Mouse (Mus musculus): ENCODE measurements around the gene Hk1. TPM values are rescaled to one million over a fixed set of nuclear protein-coding genes. Genes with fewer than 3 reads are reported as not detected.

Gene Hk1
- 1 to 10 TPM; 6.2 to 8.7 TPM for total RNA-seq (2021)
- long read RNA-seq, experiment 1, full-length matches to known transcripts, result 8 of 10 reads
- long read RNA-seq, experiment 1, partial matches to known transcripts, result 2 of 10 reads
- long read RNA-seq, experiment 1, other reads (novel, unspliced or antisense), result 0 of 10 reads
- long read RNA-seq, experiment 2, full-length matches to known transcripts, result 5 of 6 reads
- long read RNA-seq, experiment 2, partial matches to known transcripts, result 0 of 6 reads
- long read RNA-seq, experiment 2, other reads (novel, unspliced or antisense), result 1 of 6 reads

GRCm38 (mm10) chr10:62379808-62380207 is at the start of gene Hk1:
Gene Hk1, minus strand, starts transcription at chr10:62379908.
- intact Hi-C loops (cut with DNase I), result no loop called here
- no peak within 1 kb of the TSS for H3K27ac ChIP-seq
- TF ChIP-seq CTCF (IDR thresholded peaks at IDR 0.05), result no peak
- no peak within 1 kb of the TSS for H3K4me3 ChIP-seq
- no peak for DNase-seq

- intact Hi-C loops (cut with DNase I), result no loop called here
- H3K27ac ChIP-seq, result no peak overlapping the region
- no peak overlapping the region for H3K4me3 ChIP-seq
- TF ChIP-seq CTCF (IDR thresholded peaks at IDR 0.05), result no peak
- DNase-seq, result no peak
These were observed 45.6 kb upstream of the Hk1 start for GRCm38 (mm10) chr10:62425081-62425871.

DNA sequence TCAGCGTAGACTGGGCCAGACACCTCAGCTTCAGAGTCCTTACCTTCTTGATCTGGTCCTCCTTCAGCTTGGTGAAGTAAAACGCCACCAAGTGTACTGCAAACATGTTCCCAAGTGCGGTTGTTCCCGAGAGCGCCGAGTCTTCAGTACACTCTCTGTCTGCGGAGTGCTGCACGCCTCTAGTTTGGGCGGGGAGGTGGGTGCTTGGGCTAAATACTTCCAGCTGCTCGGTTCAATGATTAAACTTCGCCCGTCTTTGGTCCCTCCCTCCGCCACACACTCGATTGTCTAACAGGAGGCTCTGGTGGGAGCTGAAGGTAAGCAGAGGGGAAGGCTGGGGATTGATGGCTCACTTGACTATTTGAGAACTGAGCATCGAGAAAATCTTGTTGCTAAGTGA is 42.5 kb upstream of the Hk1 start, which contains the start of gene Hkdc1:
Gene Hkdc1, minus strand, starts transcription at position 237 of the 400 bp plus-strand sequence.
- no peak within 1 kb of the TSS for H3K4me3 ChIP-seq
- DNase-seq, result no peak
- intact Hi-C loops (cut with DNase I), result no loop called here
- no peak within 1 kb of the TSS for H3K27ac ChIP-seq
- TF ChIP-seq CTCF (IDR thresholded peaks at IDR 0.05), result no peak

GRCm38 (mm10) chr10:62421127-62421526 is 41.4 kb upstream of the Hk1 start:
- intact Hi-C loops (cut with DNase I), result no loop called here
- no peak overlapping the region for H3K27ac ChIP-seq
- no peak for TF ChIP-seq CTCF (IDR thresholded peaks at IDR 0.05)
- no peak overlapping the region for H3K4me3 ChIP-seq
- no peak for DNase-seq

- Histone ChIP-seq H3K4me3 (no peak overlapping the region), H3K27ac (no peak overlapping the region)
- DNase-seq, result no peak
- intact Hi-C loops (cut with DNase I), result no loop called here
- TF ChIP-seq CTCF (IDR thresholded peaks at IDR 0.05), result no peak
These were observed 40.7 kb upstream of the Hk1 start for GRCm38 (mm10) chr10:62420399-62420798.

GRCm38 (mm10) chr10:62419422-62419821 is 39.7 kb upstream of the Hk1 start:
- H3K27ac ChIP-seq, result no peak overlapping the region
- intact Hi-C loops (cut with DNase I), result no loop called here
- no peak overlapping the region for H3K4me3 ChIP-seq
- DNase-seq, result no peak
- TF ChIP-seq CTCF (IDR thresholded peaks at IDR 0.05), result no peak

DNA sequence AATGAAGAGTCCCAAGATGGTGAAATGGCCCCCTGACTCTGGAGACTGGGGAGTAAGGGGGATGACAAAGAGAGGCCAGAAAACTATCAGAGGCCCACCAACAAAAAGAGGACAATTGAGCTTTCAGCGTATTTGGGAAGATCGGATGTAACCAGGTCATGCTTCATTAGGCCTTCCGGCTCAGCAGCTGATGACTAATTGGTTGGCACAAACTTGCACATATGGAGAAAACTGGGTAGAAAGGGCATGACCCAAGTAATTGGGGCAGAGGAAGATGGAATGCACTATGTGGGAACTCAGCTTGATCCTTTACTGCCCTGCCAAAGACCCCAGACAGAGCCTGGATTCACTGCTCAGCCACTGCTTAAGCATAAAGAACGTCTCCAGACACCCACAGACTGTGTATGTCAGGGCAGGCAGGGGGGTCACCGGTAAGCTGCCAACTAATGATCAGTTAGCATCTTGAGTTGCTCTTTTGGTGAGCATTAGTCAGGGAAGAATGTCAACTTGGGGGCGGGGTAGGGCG is 39.2 kb upstream of the Hk1 start:
- DNase-seq, result no peak
- intact Hi-C loops (cut with DNase I), result no loop called here
- no peak overlapping the region for H3K4me3 ChIP-seq
- H3K27ac ChIP-seq, result no peak overlapping the region
- no peak for TF ChIP-seq CTCF (IDR thresholded peaks at IDR 0.05)

DNA sequence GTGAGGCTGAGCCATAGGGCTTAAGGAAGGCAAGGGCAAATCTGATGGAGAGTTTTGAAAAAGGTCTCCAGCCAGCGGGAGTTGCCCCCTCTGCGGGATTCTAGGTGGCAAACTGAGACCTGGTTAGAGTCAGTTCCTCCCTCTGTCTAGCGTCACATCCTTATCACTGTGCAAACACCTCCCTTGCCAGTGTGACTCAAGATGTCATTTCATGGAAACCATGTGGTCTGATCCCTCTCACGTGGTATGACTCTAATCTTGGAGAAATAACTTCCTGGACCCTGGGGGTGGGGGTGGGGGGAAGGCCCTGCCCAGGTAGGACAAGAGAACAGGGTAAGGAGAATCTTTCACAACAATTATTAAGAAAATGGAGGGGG is 33.9 kb upstream of the Hk1 start:
- intact Hi-C loops (cut with DNase I), result no loop called here
- Histone ChIP-seq H3K4me3 (no peak overlapping the region), H3K27ac (no peak overlapping the region)
- no peak for DNase-seq
- TF ChIP-seq CTCF (IDR thresholded peaks at IDR 0.05), result no peak

GRCm38 (mm10) chr10:62412906-62413605 is 33.3 kb upstream of the Hk1 start:
- TF ChIP-seq CTCF (IDR thresholded peaks at IDR 0.05), result no peak
- Histone ChIP-seq H3K27ac (no peak overlapping the region), H3K4me3 (no peak overlapping the region)
- intact Hi-C loops (cut with DNase I), result no loop called here
- no peak for DNase-seq

GRCm38 (mm10) chr10:62411431-62412410 is 32.0 kb upstream of the Hk1 start:
- TF ChIP-seq CTCF (IDR thresholded peaks at IDR 0.05), result no peak
- no peak for DNase-seq
- intact Hi-C loops (cut with DNase I), result loop anchor here (1.0 kb wide), 1 partner anchor 136 kb away; no protein-coding TSS in a partner anchor
- Histone ChIP-seq H3K4me3 (no peak overlapping the region), H3K27ac (no peak overlapping the region)

DNA sequence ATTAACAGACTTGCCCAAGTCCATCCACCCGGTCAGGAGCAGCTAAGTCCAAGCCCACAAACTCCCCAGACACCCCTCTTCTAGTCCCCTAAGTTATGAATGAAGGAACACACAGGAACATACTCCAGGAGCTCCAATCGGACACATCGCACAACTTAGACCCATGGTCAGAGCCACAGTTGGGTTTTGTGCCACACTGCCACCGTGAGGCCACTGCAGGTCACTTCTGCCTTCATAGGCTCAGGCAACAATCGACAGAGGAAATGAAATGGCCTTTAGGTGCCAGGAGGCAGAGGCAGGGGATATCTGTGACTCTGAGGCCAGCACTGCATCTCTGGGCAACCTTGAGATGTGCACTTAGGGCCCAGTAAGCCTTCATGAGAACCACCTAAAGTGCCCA is 31.2 kb upstream of the Hk1 start:
- intact Hi-C loops (cut with DNase I), result loop anchor here (1.0 kb wide), 1 partner anchor 136 kb away; no protein-coding TSS in a partner anchor
- TF ChIP-seq CTCF (IDR thresholded peaks at IDR 0.05), result peak; percentile 86
- H3K27ac ChIP-seq, result no peak overlapping the region
- H3K4me3 ChIP-seq, result no peak overlapping the region
- peak; percentile 69 for DNase-seq

- peak; percentile 68 for DNase-seq
- no peak for TF ChIP-seq CTCF (IDR thresholded peaks at IDR 0.05)
- intact Hi-C loops (cut with DNase I), result no loop called here
- Histone ChIP-seq H3K4me3 (peak overlapping the region; percentile 39), H3K27ac (no peak overlapping the region)
These were observed 25.2 kb upstream of the Hk1 start for GRCm38 (mm10) chr10:62404901-62405300.
